Mouse (Mus musculus) olfactory bulb, adult 2 months (tissue): ENCODE measurements around the gene Tbc1d8b.

Experiments
- CTCF ChIP-seq: fragments of 200-500 bp; IDR thresholded peaks from 2 replicates; pipeline ENCODE4 v1.5.1; 2012; ENCODE audit warnings: low read depth, mild to moderate bottlenecking, low read length, moderate library complexity; ENCODE audit not compliant: insufficient read depth
- POLR2A ChIP-seq: fragments of 200-500 bp; IDR thresholded peaks from 2 replicates; pipeline ENCODE4 v1.6.1; 2012; ENCODE audit warnings: mild to moderate bottlenecking, low read depth, low read length, moderate library complexity; ENCODE audit not compliant: insufficient read depth

- TF ChIP-seq POLR2A: no peak
- no peak for TF ChIP-seq CTCF
Observed at GRCm38 (mm10) chrX:139797875-139798274, 113.1 kb downstream of the Tbc1d8b start.
